Mouse (Mus musculus): Measurements from ENCODE around the gene Zfp810. TPM values are rescaled to one million over a fixed set of nuclear protein-coding genes. Genes with fewer than 3 reads are reported as not detected.

The Zfp810 gene
- polyA plus RNA-seq (2017; shearing (Covaris generic)): 15.5 TPM

GRCm38 (mm10) chr9:22307156-22307919 is at the start of gene Zfp810:
TSS of gene Zfp810 (minus strand) at chr9:22307648.

GRCm38 (mm10) chr9:22259184-22260091 is 48.0 kb downstream of the Zfp810 start, which contains the start of gene Zfp599:
TSS of gene Zfp599 (minus strand) at chr9:22259895.

Other genes starting within 250 kb of the Zfp810 start
- not detected for gene Gm49318, start 236.4 kb downstream of the Zfp810 start, polyA plus RNA-seq (2017; shearing (Covaris generic))
- gene Zfp653, start 236.3 kb downstream of the Zfp810 start, polyA plus RNA-seq (2017; shearing (Covaris generic)): 6.0 TPM
- gene Ecsit, start 222.2 kb downstream of the Zfp810 start, polyA plus RNA-seq (2017; shearing (Covaris generic)): 44.4 TPM
- not detected for gene Cnn1, start 208.4 kb downstream of the Zfp810 start, polyA plus RNA-seq (2017; shearing (Covaris generic))
- 90.5 TPM for gene Elof1, start 190.5 kb downstream of the Zfp810 start, polyA plus RNA-seq (2017; shearing (Covaris generic))
- gene Acp5, start 171.9 kb downstream of the Zfp810 start, polyA plus RNA-seq (2017; shearing (Covaris generic)): 236 TPM
- 39.5 TPM for gene Pigyl, start 150.8 kb downstream of the Zfp810 start, polyA plus RNA-seq (2017; shearing (Covaris generic))
- gene Zfp872, start 119.6 kb downstream of the Zfp810 start, polyA plus RNA-seq (2017; shearing (Covaris generic)): not detected
- gene Zfp809, start 81.9 kb downstream of the Zfp810 start, polyA plus RNA-seq (2017; shearing (Covaris generic)): 57.0 TPM
- gene Zfp599, start 47.8 kb downstream of the Zfp810 start, polyA plus RNA-seq (2017; shearing (Covaris generic)): 6.3 TPM
- gene Anln, start 81.5 kb upstream of the Zfp810 start, polyA plus RNA-seq (2017; shearing (Covaris generic)): 2.0 TPM
- 0.73 TPM for gene 9530077C05Rik, start 103.9 kb upstream of the Zfp810 start, polyA plus RNA-seq (2017; shearing (Covaris generic))
- not detected for gene Gm17545, start 146.6 kb upstream of the Zfp810 start, polyA plus RNA-seq (2017; shearing (Covaris generic))
- gene Rp9, start 162.1 kb upstream of the Zfp810 start, polyA plus RNA-seq (2017; shearing (Covaris generic)): 26.7 TPM
- 14.6 TPM for gene Bbs9, start 168.1 kb upstream of the Zfp810 start, polyA plus RNA-seq (2017; shearing (Covaris generic))

Data from activated CD4-positive, CD25-positive, alpha-beta regulatory T cell, adult 9 weeks (primary cell).